Mouse (Mus musculus) retina, embryonic 14.5 days (tissue): ENCODE measurements at regions not wholly inside any gene's neighbourhood (a gene's known extent, or its start where the extent isn't known, plus 50 kb on each side); places are given as distances from the start of the nearest gene placed in this dataset.
A peak's percentile ranks its signal among the peaks of the same experiment; 100 is the strongest.

Experiments
- DNase-seq: peaks from one replicate; pipeline ENCODE4 v3.0.0-alpha.2; 2015; ENCODE audit warnings: low spot score

DNA sequence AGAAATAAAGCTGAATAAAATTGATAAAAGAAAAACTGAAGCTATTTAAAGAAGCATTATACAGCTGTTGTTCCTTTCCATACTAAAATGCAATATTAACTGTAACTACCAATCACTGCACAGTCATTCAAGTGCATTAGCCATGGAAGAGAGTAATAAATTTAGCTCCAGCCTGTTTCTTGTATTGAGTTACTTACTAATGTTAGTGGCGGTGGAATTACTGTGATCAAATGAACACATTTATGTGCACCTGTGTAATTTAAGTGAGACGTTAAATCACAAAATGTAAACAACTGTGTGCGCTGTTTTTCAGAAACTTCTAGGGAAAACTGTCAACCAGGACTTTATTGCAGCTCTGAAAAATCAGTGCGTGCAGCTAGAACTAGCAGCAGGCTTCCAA lies 222.4 kb downstream of the Tusc1 start:
- no peak for DNase-seq

DNA sequence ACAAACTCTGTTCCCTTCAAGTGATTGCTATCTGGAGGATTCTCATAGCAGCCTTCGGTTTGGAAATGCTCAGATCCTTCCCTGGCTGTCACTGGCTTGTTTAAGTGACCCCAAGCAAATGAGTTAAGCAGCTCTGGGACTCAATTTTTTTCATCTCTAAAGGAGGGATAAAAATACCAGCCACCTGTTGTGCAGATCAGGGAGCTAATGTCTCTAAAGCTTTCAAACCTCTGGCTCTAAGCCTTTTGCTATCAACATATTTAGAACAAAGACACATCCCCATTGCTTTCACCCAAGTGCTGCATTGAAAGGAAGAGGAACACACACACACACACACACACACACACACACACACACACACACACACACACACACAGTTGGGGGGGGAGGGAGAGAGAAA lies 241.2 kb downstream of the Tusc1 start:
- DNase-seq: peak; percentile 7

DNA sequence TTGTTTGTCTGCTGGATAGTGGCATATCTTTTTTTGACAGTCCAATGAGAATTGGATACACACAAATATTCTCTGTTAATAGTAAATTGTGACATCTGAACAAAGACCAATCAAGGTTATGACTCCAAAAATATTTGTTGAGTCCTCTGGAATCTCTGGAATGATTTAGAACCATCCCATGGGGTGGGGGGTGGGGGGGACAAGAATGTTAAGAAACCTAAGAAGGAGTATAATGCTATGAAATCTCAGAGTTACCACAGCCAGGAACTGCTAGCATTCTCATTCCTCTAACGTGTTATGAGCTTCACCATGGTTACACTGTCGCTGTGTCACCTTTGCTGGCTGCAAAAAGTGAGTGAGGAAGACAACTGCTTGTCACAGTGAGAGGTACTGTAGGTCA lies 271.8 kb downstream of the Tusc1 start:
- no peak for DNase-seq
